Mouse (Mus musculus) kidney, adult 9 months (tissue): ENCODE measurements around the gene Spata18.

Experiments used
- DNase-seq: peaks from one replicate; pipeline ENCODE4 v3.0.0; 2022

Spata18 gene

DNA sequence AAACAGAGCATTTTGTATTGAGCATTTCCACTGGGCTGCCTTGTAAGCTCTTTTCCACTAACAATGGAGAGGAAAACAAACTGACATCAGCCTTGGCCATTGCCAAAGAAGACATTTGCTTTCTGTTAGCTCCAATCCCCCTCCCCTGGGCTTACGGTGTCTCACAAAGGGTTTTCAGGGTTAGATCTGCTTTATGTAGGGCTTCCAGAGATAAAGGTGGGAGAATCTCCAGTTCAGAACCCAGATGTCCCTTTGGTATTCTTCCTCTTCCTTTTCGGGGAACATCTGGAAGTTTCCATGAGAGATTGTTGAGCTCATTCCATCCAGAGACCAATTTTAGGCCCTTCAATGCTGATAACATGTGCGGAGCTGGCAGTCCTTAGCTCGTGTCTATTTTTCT, 74.8 kb downstream of the Spata18 start:
- no peak for DNase-seq

DNA sequence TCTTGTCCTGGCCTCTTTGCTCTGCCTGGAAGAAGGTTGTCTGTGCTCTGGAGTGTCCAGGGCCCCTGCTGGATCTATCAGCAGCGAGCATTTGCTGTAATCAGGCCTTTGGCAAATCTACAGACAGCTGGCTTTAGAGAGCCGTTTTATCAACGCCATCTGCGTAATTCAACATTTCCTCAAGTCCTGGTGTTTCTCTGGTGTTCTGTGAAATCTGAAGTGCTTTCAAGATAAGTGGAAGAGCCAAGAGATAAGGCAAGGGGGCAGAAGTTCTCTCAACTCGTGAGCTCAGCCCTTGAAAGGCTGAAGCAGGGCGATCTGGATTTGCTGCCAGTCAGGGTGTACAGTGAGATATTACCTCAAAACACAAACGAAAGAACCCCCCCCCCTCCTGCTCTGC, 77.5 kb downstream of the Spata18 start:
- no peak for DNase-seq
